Mouse (Mus musculus): ENCODE data around the gene Kifc1. TPM values are rescaled to one million over a fixed set of nuclear protein-coding genes. Genes with fewer than 3 reads are reported as not detected.

Kifc1 gene
- polyA plus RNA-seq, 1 experiment: 1.6 TPM

GRCm38 (mm10) chr17:33913905-33914304 is 23.4 kb upstream of the Kifc1 start:
- Histone ChIP-seq H3K4me3 (ENCODE audit: insufficient read depth, low read depth, low read length) (no peak overlapping the region), H3K4me1 (ENCODE audit: control insufficient read depth, insufficient read depth, low read length) (peaks cover 10% of the 10 kb centered on the region; the same call in 1 of the 2 replicates), H3K27me3 (replicated peaks; ENCODE audit: control insufficient read depth, insufficient read depth, low read length) (no peaks in the 10 kb centered on the region), H3K36me3 (ENCODE audit: control insufficient read depth, insufficient read depth, low read length) (no peaks in the 10 kb centered on the region; the same call in 1 of the 2 replicates), H3K27ac (ENCODE audit: insufficient read depth, low read depth, low read length) (no peak overlapping the region)
- WGBS: 94% methylated on average over 8 of the region's 8 CpGs
- no peak for DNase-seq
- TF ChIP-seq CTCF (conservative IDR thresholded peaks at IDR 0.05; ENCODE audit: insufficient read depth, insufficient read length, low read depth, low read length) (no peak), POLR2A (IDR thresholded peaks at IDR 0.05; ENCODE audit: low read depth, low read length) (no peak)

- no peaks in the 10 kb centered on the region; the same call in 1 of the 2 replicates for H3K36me3 ChIP-seq (ENCODE audit: control insufficient read depth, insufficient read depth, low read length)
These were observed 22.8 kb upstream of the Kifc1 start for GRCm38 (mm10) chr17:33913264-33913663.

GRCm38 (mm10) chr17:33911813-33912414 is 21.5 kb upstream of the Kifc1 start:
- Histone ChIP-seq H3K27ac (ENCODE audit: insufficient read depth, low read depth, low read length) (no peak overlapping the region), H3K27me3 (replicated peaks; ENCODE audit: control insufficient read depth, insufficient read depth, low read length) (no peaks in the 10 kb centered on the region), H3K4me1 (ENCODE audit: control insufficient read depth, insufficient read depth, low read length) (peaks cover 7% of the 10 kb centered on the region; the same call in 1 of the 2 replicates), H3K4me3 (ENCODE audit: insufficient read depth, low read depth, low read length) (no peak overlapping the region), H3K36me3 (ENCODE audit: control insufficient read depth, insufficient read depth, low read length) (no peaks in the 10 kb centered on the region; the same call in 1 of the 2 replicates)
- DNase-seq: peak; percentile 55
- WGBS: 57% methylated on average over 28 of the region's 28 CpGs
- TF ChIP-seq CTCF (conservative IDR thresholded peaks at IDR 0.05; ENCODE audit: insufficient read depth, insufficient read length, low read depth, low read length) (no peak), POLR2A (IDR thresholded peaks at IDR 0.05; ENCODE audit: low read depth, low read length) (no peak)

More at GRCm38 (mm10) chr17:33913264-33913663, 22.8 kb upstream of the Kifc1 start:
- Histone ChIP-seq H3K4me1 (ENCODE audit: control insufficient read depth, insufficient read depth, low read length) (peaks cover 7% of the 10 kb centered on the region; the same call in 1 of the 2 replicates), H3K4me3 (ENCODE audit: insufficient read depth, low read depth, low read length) (no peak overlapping the region), H3K27ac (ENCODE audit: insufficient read depth, low read depth, low read length) (no peak overlapping the region), H3K27me3 (replicated peaks; ENCODE audit: control insufficient read depth, insufficient read depth, low read length) (no peaks in the 10 kb centered on the region)
- TF ChIP-seq CTCF (conservative IDR thresholded peaks at IDR 0.05; ENCODE audit: insufficient read depth, insufficient read length, low read depth, low read length): no peak
- no peak for TF ChIP-seq POLR2A (IDR thresholded peaks at IDR 0.05; ENCODE audit: low read depth, low read length)
- 91% methylated on average over 10 of the region's 10 CpGs for WGBS
- no peak for DNase-seq

- WGBS: 59% methylated on average over 31 of the region's 31 CpGs
- Histone ChIP-seq H3K27ac (ENCODE audit: insufficient read depth, low read depth, low read length) (no peak overlapping the region), H3K36me3 (ENCODE audit: control insufficient read depth, insufficient read depth, low read length) (no peaks in the 10 kb centered on the region; the same call in 1 of the 2 replicates), H3K4me1 (ENCODE audit: control insufficient read depth, insufficient read depth, low read length) (peaks cover 7% of the 10 kb centered on the region; the same call in 1 of the 2 replicates), H3K4me3 (ENCODE audit: insufficient read depth, low read depth, low read length) (no peak overlapping the region), H3K27me3 (replicated peaks; ENCODE audit: control insufficient read depth, insufficient read depth, low read length) (no peaks in the 10 kb centered on the region)
- DNase-seq: no peak
- TF ChIP-seq POLR2A (IDR thresholded peaks at IDR 0.05; ENCODE audit: low read depth, low read length) (no peak), CTCF (conservative IDR thresholded peaks at IDR 0.05; ENCODE audit: insufficient read depth, insufficient read length, low read depth, low read length) (no peak)
These were observed 20.8 kb upstream of the Kifc1 start for GRCm38 (mm10) chr17:33911052-33911812.

- H3K4me3 ChIP-seq (ENCODE audit: insufficient read depth, low read depth, low read length): peak overlapping the region; percentile 70
- DNase-seq: no peak
These were observed 20.0 kb upstream of the Kifc1 start for GRCm38 (mm10) chr17:33910346-33911051.

GRCm38 (mm10) chr17:33909869-33910250 is 19.4 kb upstream of the Kifc1 start:
- H3K27ac ChIP-seq (ENCODE audit: insufficient read depth, low read depth, low read length): peak overlapping the region; percentile 78
- TF ChIP-seq POLR2A (IDR thresholded peaks at IDR 0.05; ENCODE audit: low read depth, low read length): no peak
- TF ChIP-seq CTCF (conservative IDR thresholded peaks at IDR 0.05; ENCODE audit: insufficient read depth, insufficient read length, low read depth, low read length): no peak
- H3K4me3 ChIP-seq (ENCODE audit: insufficient read depth, low read depth, low read length): peak overlapping the region; percentile 70
- peaks cover 4% of the 10 kb centered on the region; the same call in 1 of the 2 replicates for H3K4me1 ChIP-seq (ENCODE audit: control insufficient read depth, insufficient read depth, low read length)
- 2% methylated on average over 14 of the region's 14 CpGs for WGBS
- no peaks in the 10 kb centered on the region for H3K27me3 ChIP-seq (replicated peaks; ENCODE audit: control insufficient read depth, insufficient read depth, low read length)
- no peaks in the 10 kb centered on the region; the same call in 1 of the 2 replicates for H3K36me3 ChIP-seq (ENCODE audit: control insufficient read depth, insufficient read depth, low read length)
- DNase-seq: peak; percentile 69

More at GRCm38 (mm10) chr17:33910346-33911051, 20.0 kb upstream of the Kifc1 start:
- no peak for TF ChIP-seq POLR2A (IDR thresholded peaks at IDR 0.05; ENCODE audit: low read depth, low read length)
- TF ChIP-seq CTCF (conservative IDR thresholded peaks at IDR 0.05; ENCODE audit: insufficient read depth, insufficient read length, low read depth, low read length): no peak
- no peaks in the 10 kb centered on the region for H3K27me3 ChIP-seq (replicated peaks; ENCODE audit: control insufficient read depth, insufficient read depth, low read length)
- H3K4me1 ChIP-seq (ENCODE audit: control insufficient read depth, insufficient read depth, low read length): peaks cover 6% of the 10 kb centered on the region; the same call in 1 of the 2 replicates
- H3K27ac ChIP-seq (ENCODE audit: insufficient read depth, low read depth, low read length): no peak overlapping the region
- 38% methylated on average over 11 of the region's 11 CpGs for WGBS
- no peaks in the 10 kb centered on the region; the same call in 1 of the 2 replicates for H3K36me3 ChIP-seq (ENCODE audit: control insufficient read depth, insufficient read depth, low read length)
